Mouse (Mus musculus): ENCODE measurements at regions not wholly inside any gene's neighbourhood (a gene's known extent, or its start where the extent isn't known, plus 50 kb on each side); places are given as distances from the start of the nearest gene placed in this dataset.
A peak's percentile ranks its signal among the peaks of the same experiment; 100 is the strongest.

DNA sequence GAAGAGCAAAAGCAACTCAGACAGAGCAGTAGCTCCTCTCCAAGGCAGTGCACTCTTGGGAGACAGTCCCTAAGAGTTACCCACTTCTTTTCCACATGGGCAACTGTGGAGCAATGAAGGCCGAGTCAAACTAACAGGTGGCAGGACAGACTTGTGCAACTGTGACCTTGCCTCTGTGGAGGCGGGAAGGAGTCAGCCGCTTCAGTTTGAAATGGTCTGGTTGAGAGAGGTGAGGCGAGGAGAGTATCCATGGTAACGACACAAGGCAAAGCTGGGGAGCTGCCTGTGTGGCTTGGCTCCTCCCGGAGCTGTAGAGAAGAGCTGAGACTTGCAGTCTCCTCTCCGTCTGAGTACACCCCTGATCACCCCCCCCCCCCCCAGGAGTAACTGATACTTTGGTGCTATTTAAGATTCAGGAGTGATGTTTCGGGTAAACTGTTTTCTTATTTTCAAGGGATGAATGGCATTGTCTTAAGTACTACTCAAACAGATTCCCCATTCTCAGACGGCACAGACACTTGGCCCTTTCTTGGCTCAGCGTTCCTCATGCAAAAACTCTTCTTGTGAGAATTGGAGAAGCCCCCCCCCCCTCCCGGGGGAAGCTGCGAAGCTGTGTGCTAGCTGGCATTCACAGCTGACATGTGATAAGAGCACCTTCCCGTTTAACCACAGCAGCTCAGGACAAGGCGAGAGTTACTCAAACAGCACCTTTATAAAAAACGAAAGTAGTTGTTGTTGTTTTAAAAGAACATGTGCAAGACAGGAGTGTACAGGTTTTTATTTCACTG lies 54.9 kb upstream of the Chst1 start:
- no peaks in the 10 kb centered on the region for H3K27me3 ChIP-seq (ENCODE audit: control insufficient read depth, insufficient read depth, low read length)
- WGBS: 9% methylated on average over 14 of the region's 15 CpGs
- no peak overlapping the region for H3K27ac ChIP-seq (replicated peaks)
- no peaks in the 10 kb centered on the region for H3K9me3 ChIP-seq (ENCODE audit: control insufficient read depth, low read length)
- no peak overlapping the region for H3K9ac ChIP-seq (ENCODE audit: low read length)
- H3K4me3 ChIP-seq (ENCODE audit: low read depth, low read length): no peak overlapping the region
- no peak for ATAC-seq (ENCODE audit: low FRiP score, low TSS enrichment)
- no peak for TF ChIP-seq EP300 (optimal IDR thresholded peaks at IDR 0.05)
- TF ChIP-seq CTCF (IDR thresholded peaks at IDR 0.05; ENCODE audit: low read depth): no peak
- DNase-seq (ENCODE audit: low spot score): no peak
- H3K4me2 ChIP-seq (replicated peaks; ENCODE audit: low read depth): no peak overlapping the region
- no peaks in the 10 kb centered on the region for H3K4me1 ChIP-seq (replicated peaks; ENCODE audit: control insufficient read depth, insufficient read depth)
- H3K36me3 ChIP-seq (ENCODE audit: control insufficient read depth, insufficient read depth, low read length): no peaks in the 10 kb centered on the region

DNA sequence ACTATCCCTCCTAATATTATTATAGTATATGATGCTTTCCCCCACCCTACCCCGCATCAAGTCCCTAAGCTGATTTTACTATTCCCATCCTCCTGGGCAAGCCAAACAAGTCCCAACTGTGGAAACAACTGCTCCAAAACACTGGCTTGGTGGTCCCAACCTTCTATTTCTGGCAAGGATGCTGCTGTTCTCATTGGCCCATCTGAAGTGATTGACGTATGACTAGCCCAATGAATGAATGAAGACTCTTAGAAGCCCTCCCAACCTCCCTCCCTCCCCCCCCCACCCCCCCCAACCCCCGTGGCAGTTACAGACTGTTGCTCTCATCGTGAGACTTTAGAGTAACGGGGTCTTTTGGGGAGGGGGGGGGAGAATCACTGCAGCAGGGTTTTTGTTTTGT lies 58.7 kb upstream of the Chst1 start:
- Histone ChIP-seq H3K4me1 (replicated peaks; ENCODE audit: control insufficient read depth, insufficient read depth) (no peaks in the 10 kb centered on the region), H3K9ac (ENCODE audit: low read length) (no peak overlapping the region), H3K4me3 (ENCODE audit: low read depth, low read length) (no peak overlapping the region), H3K27me3 (ENCODE audit: control insufficient read depth, insufficient read depth, low read length) (no peaks in the 10 kb centered on the region), H3K4me2 (replicated peaks; ENCODE audit: low read depth) (no peak overlapping the region), H3K9me3 (ENCODE audit: control insufficient read depth, low read length) (no peaks in the 10 kb centered on the region), H3K36me3 (ENCODE audit: control insufficient read depth, insufficient read depth, low read length) (no peaks in the 10 kb centered on the region), H3K27ac (replicated peaks) (no peak overlapping the region)
- no peak for DNase-seq (ENCODE audit: low spot score)
- ATAC-seq (ENCODE audit: low FRiP score, low TSS enrichment): no peak
- no peak for TF ChIP-seq CTCF (IDR thresholded peaks at IDR 0.05; ENCODE audit: low read depth)
- no peak for TF ChIP-seq EP300 (optimal IDR thresholded peaks at IDR 0.05)
- 59% methylated on average over 5 of the region's 5 CpGs for WGBS

DNA sequence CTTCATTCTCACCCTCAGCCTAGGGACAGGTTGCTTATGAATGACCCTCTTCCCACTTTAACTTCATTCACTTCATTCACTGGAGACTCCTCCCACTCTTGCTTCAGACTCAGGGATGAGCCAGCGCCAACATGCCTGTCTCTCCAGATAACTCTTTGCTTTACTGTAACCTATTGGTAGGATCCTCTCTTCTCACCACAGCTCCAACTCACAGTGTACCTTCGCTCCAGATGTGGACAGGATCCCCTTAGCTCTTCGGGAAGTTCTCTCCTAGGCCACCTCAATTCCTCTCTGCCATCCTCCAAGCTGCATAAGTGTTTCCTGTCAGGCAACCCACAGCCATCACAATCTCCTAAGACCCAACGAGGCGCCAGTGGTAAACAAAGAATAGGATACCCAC lies 67.5 kb upstream of the Chst1 start:
- 0 out of 2 replicates have a peak, but pooled peaks cover 4% of the 10 kb centered on the region for H3K4me1 ChIP-seq (replicated peaks; ENCODE audit: control insufficient read depth, insufficient read depth)
- no peaks in the 10 kb centered on the region for H3K36me3 ChIP-seq (ENCODE audit: control insufficient read depth, insufficient read depth, low read length)
- TF ChIP-seq CTCF (IDR thresholded peaks at IDR 0.05; ENCODE audit: low read depth) (no peak), EP300 (optimal IDR thresholded peaks at IDR 0.05) (no peak)
- no peak for ATAC-seq (ENCODE audit: low FRiP score, low TSS enrichment)
- H3K27me3 ChIP-seq (ENCODE audit: control insufficient read depth, insufficient read depth, low read length): no peaks in the 10 kb centered on the region
- WGBS: 73% methylated on average over 5 of the region's 5 CpGs
- no peak overlapping the region for H3K9ac ChIP-seq (ENCODE audit: low read length)
- no peak overlapping the region for H3K27ac ChIP-seq (replicated peaks)
- H3K9me3 ChIP-seq (ENCODE audit: control insufficient read depth, low read length): no peaks in the 10 kb centered on the region
- DNase-seq (ENCODE audit: low spot score): no peak
- H3K4me2 ChIP-seq (replicated peaks; ENCODE audit: low read depth): no peak overlapping the region
- no peak overlapping the region for H3K4me3 ChIP-seq (ENCODE audit: low read depth, low read length)

DNA sequence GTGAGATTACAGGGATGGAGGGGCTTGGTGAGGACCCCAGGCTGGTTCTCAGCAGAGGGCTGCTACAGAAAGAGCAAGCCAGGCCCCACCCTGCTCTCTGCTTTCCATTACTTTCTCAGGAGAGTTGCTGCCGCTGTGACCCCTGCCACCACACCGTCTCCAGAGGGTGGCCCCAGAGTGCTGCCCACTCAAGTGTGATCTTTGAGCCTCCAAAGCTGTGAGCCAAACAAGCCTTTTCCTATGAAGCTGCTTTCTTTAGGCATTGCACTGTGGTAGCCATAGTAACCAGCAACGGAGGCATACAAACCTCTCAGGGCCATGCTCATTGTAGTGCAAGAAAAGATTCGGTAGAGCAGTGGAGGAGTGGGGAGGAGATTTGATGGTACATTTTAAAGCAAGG lies 68.8 kb upstream of the Chst1 start:
- H3K9me3 ChIP-seq (ENCODE audit: control insufficient read depth, low read length): no peaks in the 10 kb centered on the region
- 73% methylated on average over 4 of the region's 4 CpGs for WGBS
- DNase-seq (ENCODE audit: low spot score) (no peak), ATAC-seq (ENCODE audit: low FRiP score, low TSS enrichment) (no peak)
- no peak overlapping the region for H3K4me2 ChIP-seq (replicated peaks; ENCODE audit: low read depth)
- no peak overlapping the region for H3K4me3 ChIP-seq (ENCODE audit: low read depth, low read length)
- H3K27ac ChIP-seq (replicated peaks): no peak overlapping the region
- no peak for TF ChIP-seq CTCF (IDR thresholded peaks at IDR 0.05; ENCODE audit: low read depth)
- no peak for TF ChIP-seq EP300 (optimal IDR thresholded peaks at IDR 0.05)
- no peaks in the 10 kb centered on the region for H3K36me3 ChIP-seq (ENCODE audit: control insufficient read depth, insufficient read depth, low read length)
- H3K4me1 ChIP-seq (replicated peaks; ENCODE audit: control insufficient read depth, insufficient read depth): 0 out of 2 replicates have a peak, but pooled peaks cover 4% of the 10 kb centered on the region
- no peaks in the 10 kb centered on the region for H3K27me3 ChIP-seq (ENCODE audit: control insufficient read depth, insufficient read depth, low read length)
- H3K9ac ChIP-seq (ENCODE audit: low read length): no peak overlapping the region

DNA sequence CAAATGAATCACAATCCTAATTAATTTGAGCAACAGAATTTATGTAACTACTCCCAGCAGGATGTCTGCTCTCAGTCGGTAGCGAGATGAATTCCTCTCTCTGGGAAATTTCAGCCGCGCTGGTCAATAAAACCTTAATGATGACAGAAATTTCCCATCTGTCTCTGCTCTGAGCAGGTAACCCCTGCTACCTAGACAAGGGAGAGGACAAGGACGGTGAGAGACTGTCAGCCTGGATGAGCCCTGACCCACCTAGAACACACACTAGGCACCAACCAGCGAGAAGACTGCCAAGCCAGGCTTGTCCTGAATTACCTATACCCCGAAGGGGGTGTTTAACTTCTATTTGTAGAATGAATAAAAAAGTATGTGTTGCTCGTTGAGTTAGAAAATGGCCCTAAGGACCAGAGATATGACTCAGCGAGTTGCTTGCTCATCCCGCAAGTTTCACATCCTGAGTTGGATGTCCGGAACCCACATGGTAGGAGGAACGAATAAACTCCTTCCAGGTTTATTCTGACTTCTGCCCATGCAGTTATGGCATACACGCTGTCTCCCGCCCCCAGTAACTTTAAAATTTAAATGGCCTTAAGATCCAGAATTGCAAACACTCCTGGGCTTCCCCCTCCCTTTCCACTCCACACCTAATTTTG lies 69.5 kb upstream of the Slc35c1 start:
- Histone ChIP-seq H3K27me3 (ENCODE audit: control insufficient read depth, insufficient read depth, low read length) (no peaks in the 10 kb centered on the region), H3K4me1 (replicated peaks; ENCODE audit: control insufficient read depth, insufficient read depth) (0 out of 2 replicates have a peak, but pooled peaks cover 4% of the 10 kb centered on the region), H3K27ac (replicated peaks) (no peak overlapping the region), H3K9ac (ENCODE audit: low read length) (peak overlapping the region; percentile 59), H3K9me3 (ENCODE audit: control insufficient read depth, low read length) (no peaks in the 10 kb centered on the region), H3K4me2 (replicated peaks; ENCODE audit: low read depth) (peak overlapping the region; percentile 71), H3K4me3 (ENCODE audit: low read depth, low read length) (peak overlapping the region; percentile 39), H3K36me3 (ENCODE audit: control insufficient read depth, insufficient read depth, low read length) (no peaks in the 10 kb centered on the region)
- DNase-seq (ENCODE audit: low spot score) (no peak), ATAC-seq (ENCODE audit: low FRiP score, low TSS enrichment) (0 out of 2 replicates have a peak, but pooled peaks have one; percentile 22)
- 41% methylated on average over 14 of the region's 14 CpGs for WGBS
- TF ChIP-seq EP300 (optimal IDR thresholded peaks at IDR 0.05): no peak
- no peak for TF ChIP-seq CTCF (IDR thresholded peaks at IDR 0.05; ENCODE audit: low read depth)
